Mouse (Mus musculus) limb, embryonic 10.5 days (tissue): ENCODE measurements at regions not wholly inside any gene's neighbourhood (a gene's known extent, or its start where the extent isn't known, plus 50 kb on each side); places are given as distances from the start of the nearest gene placed in this dataset.

Source experiments
- DNase-seq: peaks from one replicate; pipeline ENCODE4 v3.0.0-alpha.2; 2017; ENCODE audit warnings: low spot score
- H3K27ac ChIP-seq: fragments of 300-500 bp; sonication (generic); 2 replicates; pipeline ENCODE4 v1.5.1; 2016; ENCODE audit warnings: mild to moderate bottlenecking
- H3K27me3 ChIP-seq: fragments of 300-500 bp; sonication (generic); 2 replicates; pipeline ENCODE4 v1.6.1; 2016; ENCODE audit warnings: low read depth, mild to moderate bottlenecking; ENCODE audit not compliant: poor library complexity, severe bottlenecking
- H3K36me3 ChIP-seq: fragments of 300-500 bp; sonication (generic); 2 replicates; pipeline ENCODE4 v1.6.1; 2016; ENCODE audit warnings: mild to moderate bottlenecking, moderate library complexity
- H3K4me1 ChIP-seq: fragments of 300-500 bp; sonication (generic); 2 replicates; pipeline ENCODE4 v1.6.1; 2016
- H3K4me3 ChIP-seq: fragments of 300-500 bp; sonication (generic); 2 replicates; pipeline ENCODE4 v1.5.1; 2016; ENCODE audit warnings: mild to moderate bottlenecking, moderate library complexity
- H3K9me3 ChIP-seq: fragments of 300-500 bp; sonication (generic); replicated peaks from 2 replicates; pipeline ENCODE4 v1.6.1; 2016; ENCODE audit warnings: mild to moderate bottlenecking
- WGBS: fragments of 180-500 bp; shearing (Covaris S2); methylation state at CpG from one replicate; pipeline ENCODE4 v1.1.7; 2016; 5-methylcytosine and 5-hydroxymethylcytosine counted together

DNA sequence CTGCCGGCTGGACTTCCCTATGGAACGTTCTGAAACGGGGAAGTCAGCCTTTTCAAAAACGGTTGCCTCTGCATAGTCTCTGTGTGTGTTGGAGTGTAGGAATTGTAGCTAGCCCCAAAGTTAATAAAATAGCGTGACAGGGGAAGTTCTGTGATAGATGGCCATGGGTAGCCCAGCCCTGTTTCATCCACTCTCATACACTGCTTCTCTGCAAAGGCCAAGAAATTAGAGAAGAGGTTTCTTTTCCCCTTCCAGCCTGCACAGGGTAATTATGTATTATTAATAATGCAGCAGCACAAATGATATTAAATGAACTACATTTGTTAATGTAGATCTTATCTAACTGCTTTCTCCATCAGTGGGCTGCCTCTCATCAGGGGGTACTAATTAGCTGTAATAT, 311.4 kb downstream of the Ttll7 start:
- Histone ChIP-seq H3K9me3 (no peaks in the 10 kb centered on the region), H3K27ac (no peak overlapping the region), H3K4me1 (0 out of 2 replicates have a peak, but pooled peaks cover 2% of the 10 kb centered on the region), H3K36me3 (no peaks in the 10 kb centered on the region), H3K27me3 (no peaks in the 10 kb centered on the region), H3K4me3 (no peak overlapping the region)
- WGBS = 91% methylated on average over 5 of the region's 5 CpGs
- no peak for DNase-seq

DNA sequence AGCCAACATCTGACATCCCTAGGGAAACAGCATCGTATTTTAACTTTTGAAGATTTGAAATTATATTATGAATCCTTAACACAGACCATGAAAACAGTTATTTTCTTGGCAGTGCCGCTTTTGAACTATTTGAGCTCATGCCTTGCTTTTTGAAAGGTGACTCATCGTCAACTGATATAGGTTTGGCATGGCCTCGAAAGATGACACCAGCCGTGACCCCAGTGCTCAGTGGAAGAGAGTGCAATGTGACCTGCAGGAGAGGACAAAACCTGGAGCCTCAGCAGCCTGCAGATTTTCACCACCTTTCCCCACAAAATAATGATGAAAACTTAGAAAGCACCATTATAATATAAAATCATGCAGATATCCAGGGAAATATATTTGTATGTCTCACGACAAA, 312.8 kb downstream of the Ttll7 start:
- no peak for DNase-seq
- no peaks in the 10 kb centered on the region for H3K36me3 ChIP-seq
- WGBS = 83% methylated on average over 6 of the region's 6 CpGs
- no peak overlapping the region for H3K27ac ChIP-seq
- H3K9me3 ChIP-seq = no peaks in the 10 kb centered on the region
- peaks cover 5% of the 10 kb centered on the region; the same call in 1 of the 2 replicates for H3K4me1 ChIP-seq
- no peak overlapping the region for H3K4me3 ChIP-seq
- no peaks in the 10 kb centered on the region for H3K27me3 ChIP-seq

DNA sequence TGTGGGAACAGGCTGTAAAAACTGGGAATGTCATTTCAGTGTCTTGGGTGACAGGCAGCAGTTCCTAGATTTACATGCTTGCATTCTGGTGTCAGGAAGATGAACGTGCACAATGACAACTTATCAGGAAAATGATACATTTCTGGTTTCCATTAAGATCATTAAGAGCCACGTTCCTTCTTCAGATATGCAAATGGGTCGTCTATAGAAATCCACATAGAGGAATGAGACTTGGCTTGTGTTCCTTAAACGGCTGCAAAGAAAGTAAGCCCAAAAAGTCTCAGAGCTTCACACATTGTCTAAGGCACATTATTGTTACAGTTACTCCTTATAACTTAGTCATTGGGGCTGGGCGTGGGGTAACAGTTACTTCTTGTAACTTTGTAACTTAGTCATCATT, 314.4 kb downstream of the Ttll7 start:
- H3K4me3 ChIP-seq = no peak overlapping the region
- H3K27ac ChIP-seq = no peak overlapping the region
- 76% methylated on average over 5 of the region's 5 CpGs for WGBS
- H3K9me3 ChIP-seq = no peaks in the 10 kb centered on the region
- peaks cover 5% of the 10 kb centered on the region; the same call in 1 of the 2 replicates for H3K4me1 ChIP-seq
- no peak for DNase-seq
- H3K27me3 ChIP-seq = no peaks in the 10 kb centered on the region
- H3K36me3 ChIP-seq = no peaks in the 10 kb centered on the region

DNA sequence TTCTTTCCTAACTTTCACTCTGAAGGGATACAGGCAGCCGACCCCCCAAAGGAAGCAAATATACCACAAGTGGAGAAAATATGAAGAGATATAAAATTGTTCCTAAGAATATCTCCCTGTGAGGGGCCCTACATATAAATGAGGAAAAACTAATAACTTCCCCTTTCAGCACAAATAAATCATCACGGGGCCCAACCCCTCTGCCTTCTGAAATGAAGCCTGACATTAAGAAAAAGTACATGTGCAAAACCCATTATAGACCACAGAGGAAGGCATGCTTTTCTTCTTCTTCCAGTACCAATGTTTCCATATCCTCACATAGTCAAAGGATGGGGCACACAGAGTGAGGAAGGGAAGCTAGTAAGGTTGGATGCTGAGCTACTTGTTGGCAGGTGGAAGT, 317.0 kb downstream of the Ttll7 start:
- Histone ChIP-seq H3K4me3 (no peak overlapping the region), H3K27me3 (no peaks in the 10 kb centered on the region), H3K9me3 (no peaks in the 10 kb centered on the region), H3K4me1 (peaks cover 5% of the 10 kb centered on the region; the same call in 1 of the 2 replicates), H3K36me3 (no peaks in the 10 kb centered on the region), H3K27ac (no peak overlapping the region)
- WGBS = 90% methylated on average over 2 of the region's 2 CpGs
- no peak for DNase-seq

DNA sequence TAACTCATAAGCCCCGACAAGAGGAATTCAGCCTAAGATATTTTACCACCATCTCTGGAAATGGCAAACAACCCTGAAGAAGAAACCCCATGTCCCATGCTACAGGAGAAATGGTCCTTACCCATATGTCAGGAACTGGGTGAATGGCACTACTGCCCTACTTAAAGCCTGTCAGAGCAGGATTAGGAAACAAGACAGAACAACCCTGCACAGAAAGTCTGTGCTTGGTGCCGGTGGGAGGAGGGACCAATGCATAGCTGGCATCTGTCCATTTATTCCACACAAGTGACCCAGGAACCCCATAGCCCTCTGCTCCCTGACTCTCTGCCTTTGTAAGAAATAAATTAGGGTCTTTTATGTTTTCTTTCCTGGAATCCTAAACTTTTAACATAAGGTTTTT, 317.9 kb downstream of the Ttll7 start:
- H3K9me3 ChIP-seq = no peaks in the 10 kb centered on the region
- 74% methylated on average over 2 of the region's 2 CpGs for WGBS
- peaks cover 5% of the 10 kb centered on the region; the same call in 1 of the 2 replicates for H3K4me1 ChIP-seq

DNA sequence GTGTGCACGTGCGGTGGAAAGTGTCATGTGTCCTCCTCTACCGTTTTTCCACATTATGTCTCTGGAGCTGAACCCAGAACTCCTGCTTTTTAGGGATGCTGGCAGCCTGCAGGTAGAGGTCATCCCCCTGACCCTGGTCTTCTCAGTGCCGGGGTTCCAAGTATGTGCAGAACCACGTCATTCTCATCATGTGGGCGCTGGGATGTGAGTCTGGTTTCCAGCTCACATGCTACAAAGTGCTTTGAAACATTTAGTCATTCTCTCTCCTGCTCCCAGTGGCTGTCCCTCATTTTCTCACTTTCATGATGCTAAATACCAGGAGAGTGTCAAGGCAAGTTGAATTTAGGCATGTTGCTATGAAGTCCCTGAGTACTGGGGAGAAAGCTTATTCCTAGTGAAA, 326.6 kb downstream of the Ttll7 start:
- no peaks in the 10 kb centered on the region for H3K36me3 ChIP-seq
- peaks cover 51% of the 10 kb centered on the region for H3K27me3 ChIP-seq
- peaks cover 27% of the 10 kb centered on the region for H3K4me1 ChIP-seq
- H3K4me3 ChIP-seq = no peak overlapping the region
- no peak for DNase-seq
- 83% methylated on average over 6 of the region's 6 CpGs for WGBS
- no peaks in the 10 kb centered on the region for H3K9me3 ChIP-seq
- H3K27ac ChIP-seq = no peak overlapping the region

More for the DNA sequence above, 317.9 kb downstream of the Ttll7 start:
- H3K36me3 ChIP-seq = no peaks in the 10 kb centered on the region
- H3K27me3 ChIP-seq = no peaks in the 10 kb centered on the region
- H3K27ac ChIP-seq = no peak overlapping the region
- H3K4me3 ChIP-seq = no peak overlapping the region
- no peak for DNase-seq

DNA sequence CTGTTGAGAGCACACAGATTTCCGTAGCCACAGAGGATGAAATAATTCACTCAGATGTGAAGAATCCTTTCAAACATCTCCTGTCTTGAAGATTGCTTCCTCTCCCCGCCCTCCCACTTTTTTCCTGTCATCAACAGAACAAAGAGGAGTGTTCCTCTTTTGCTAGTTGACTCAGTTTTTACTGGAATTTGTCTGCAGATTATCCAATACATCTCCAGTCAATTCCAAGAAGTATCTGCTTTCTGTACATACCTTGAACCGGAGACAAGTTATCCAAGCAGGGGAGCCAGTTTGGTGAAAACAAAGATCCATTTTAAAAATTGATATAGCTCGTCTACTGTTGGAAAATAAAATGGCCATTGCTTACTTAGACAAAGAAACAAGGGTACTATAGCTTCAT, 328.5 kb downstream of the Ttll7 start:
- DNase-seq = no peak
- 63% methylated on average over 4 of the region's 4 CpGs for WGBS
- Histone ChIP-seq H3K4me3 (no peak overlapping the region), H3K4me1 (peaks cover 28% of the 10 kb centered on the region), H3K27me3 (peaks cover 67% of the 10 kb centered on the region), H3K9me3 (no peaks in the 10 kb centered on the region), H3K27ac (no peak overlapping the region), H3K36me3 (no peaks in the 10 kb centered on the region)

DNA sequence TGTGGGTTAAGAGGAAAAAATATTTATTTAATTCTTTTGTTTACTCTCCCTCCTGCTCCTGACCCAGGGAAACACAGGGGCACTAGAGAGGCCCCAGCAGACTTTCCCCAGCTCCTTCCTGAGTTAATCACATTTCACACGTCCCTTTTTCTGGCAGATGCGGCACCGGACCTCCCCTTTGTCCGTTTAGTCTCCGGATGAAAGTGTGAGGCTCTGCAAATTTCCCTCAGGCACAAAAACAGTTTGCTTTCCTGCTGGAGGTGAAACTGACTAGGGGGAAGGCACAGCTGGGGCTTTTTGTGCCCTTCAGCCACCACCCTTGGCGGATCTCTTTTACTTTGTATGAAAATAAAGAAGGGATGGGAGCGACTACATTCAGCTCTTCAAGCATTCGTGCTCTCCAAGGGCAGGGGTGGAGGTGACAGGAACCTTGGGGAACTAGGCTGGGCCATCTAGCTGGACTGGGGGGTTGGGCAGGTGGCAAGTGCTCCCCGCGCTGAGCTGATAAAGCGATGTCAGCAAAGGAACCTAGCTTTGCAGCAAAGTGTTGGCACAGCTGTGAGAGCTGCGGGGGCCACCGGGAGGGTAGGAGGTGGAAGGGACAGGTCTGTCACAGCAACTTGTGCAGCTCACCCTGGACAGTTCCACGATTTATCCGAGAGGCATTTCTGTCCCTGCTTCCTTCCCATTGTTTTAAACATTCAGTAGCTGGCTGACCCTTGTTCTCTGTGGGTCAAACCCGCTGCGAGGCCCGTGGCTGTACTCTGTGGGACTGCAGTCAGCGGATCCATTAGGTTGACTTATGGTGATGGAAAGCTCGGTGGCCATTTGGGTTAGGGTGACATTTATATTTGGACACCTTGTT, 329.6 kb downstream of the Ttll7 start:
- Histone ChIP-seq H3K27me3 (peaks cover 67% of the 10 kb centered on the region), H3K36me3 (no peaks in the 10 kb centered on the region), H3K27ac (peak overlapping the region; percentile 61), H3K9me3 (no peaks in the 10 kb centered on the region), H3K4me1 (peaks cover 23% of the 10 kb centered on the region), H3K4me3 (peak overlapping the region; percentile 41)
- DNase-seq = peak; percentile 60
- 2% methylated on average over 20 of the region's 20 CpGs for WGBS

DNA sequence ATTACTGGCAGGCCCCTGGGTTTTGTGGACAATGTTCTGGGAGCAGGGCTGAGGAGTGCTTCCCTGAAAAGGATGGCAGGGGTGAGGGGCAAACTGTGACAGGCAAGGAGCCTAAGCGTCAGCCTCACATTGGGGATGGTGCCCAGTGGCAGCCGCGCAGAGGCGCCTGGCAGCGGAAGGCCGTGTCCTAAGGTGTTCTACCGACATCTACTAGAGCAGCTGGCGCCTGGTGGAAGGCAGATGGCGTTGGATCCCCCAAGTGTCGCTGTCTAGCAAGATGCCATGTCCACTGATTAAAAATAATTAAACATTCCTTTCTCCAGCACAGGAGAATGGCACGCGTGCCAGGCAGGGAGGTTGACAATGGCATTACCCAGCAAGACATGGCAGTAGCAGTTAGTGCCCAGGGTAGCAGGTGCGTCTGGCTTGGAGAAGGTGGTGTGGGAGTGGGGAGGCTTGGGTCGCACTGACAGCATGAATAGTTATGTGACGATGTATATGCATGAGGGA, 330.3 kb downstream of the Ttll7 start:
- 29% methylated on average over 15 of the region's 15 CpGs for WGBS
- no peaks in the 10 kb centered on the region for H3K9me3 ChIP-seq
- H3K27me3 ChIP-seq = peaks cover 67% of the 10 kb centered on the region
- H3K4me1 ChIP-seq = peaks cover 23% of the 10 kb centered on the region
- H3K27ac ChIP-seq = no peak overlapping the region
- H3K36me3 ChIP-seq = no peaks in the 10 kb centered on the region
- no peak for DNase-seq
- H3K4me3 ChIP-seq = peak overlapping the region; percentile 41

DNA sequence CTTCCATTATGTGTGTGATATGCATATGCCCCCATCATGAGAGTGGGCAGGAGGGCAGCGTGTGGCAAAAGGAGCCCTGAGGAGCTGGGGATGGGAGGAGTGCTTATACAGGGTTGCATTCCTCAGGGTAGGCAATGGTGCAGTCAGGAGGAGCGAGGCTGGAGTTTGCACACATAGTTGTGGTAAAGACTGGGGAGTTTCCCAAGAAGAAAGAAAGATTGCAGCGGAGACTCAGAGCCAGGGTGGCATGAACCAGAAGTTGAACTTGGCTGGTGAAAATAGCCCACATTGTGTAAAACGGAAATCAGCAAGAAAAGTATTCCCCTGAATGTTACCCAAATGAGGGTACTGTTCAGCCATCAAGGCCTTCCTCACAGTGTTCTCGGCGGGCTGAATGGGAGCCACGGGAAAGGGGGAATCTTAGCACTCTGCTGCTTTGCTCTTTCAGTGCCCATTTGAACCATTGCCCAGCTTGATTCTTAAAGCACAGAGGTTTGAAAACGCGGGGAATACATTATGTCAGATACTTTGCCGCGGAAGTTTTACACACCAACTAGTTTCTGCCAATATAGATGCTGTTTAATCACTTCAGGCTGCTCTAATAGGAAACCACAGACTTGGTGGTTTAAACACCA, 331.6 kb downstream of the Ttll7 start:
- DNase-seq = no peak
- Histone ChIP-seq H3K9me3 (no peaks in the 10 kb centered on the region), H3K36me3 (no peaks in the 10 kb centered on the region), H3K27me3 (peaks cover 57% of the 10 kb centered on the region), H3K4me1 (peaks cover 23% of the 10 kb centered on the region), H3K27ac (no peak overlapping the region), H3K4me3 (no peak overlapping the region)
- WGBS = 80% methylated on average over 11 of the region's 11 CpGs

DNA sequence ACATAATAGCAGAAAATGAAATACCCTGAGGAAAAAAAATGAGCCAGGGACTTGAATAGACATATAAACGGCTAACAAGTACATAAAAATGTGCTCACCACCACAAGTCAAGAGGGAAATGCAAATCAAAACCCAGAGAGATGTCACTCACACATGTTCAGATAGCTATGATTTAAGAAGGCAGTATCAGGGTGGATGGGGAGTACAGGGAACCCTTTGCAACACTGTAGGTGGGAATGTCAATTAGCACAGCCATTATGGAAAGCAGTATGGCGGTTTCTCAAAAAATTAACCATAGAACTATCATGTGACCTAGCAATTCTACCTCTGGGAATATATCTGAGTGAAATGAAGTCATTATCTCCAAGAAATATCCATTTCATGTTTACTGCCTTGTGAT, 337.6 kb downstream of the Ttll7 start:
- no peak overlapping the region for H3K4me3 ChIP-seq
- no peak for DNase-seq
- 88% methylated on average over 2 of the region's 2 CpGs for WGBS

DNA sequence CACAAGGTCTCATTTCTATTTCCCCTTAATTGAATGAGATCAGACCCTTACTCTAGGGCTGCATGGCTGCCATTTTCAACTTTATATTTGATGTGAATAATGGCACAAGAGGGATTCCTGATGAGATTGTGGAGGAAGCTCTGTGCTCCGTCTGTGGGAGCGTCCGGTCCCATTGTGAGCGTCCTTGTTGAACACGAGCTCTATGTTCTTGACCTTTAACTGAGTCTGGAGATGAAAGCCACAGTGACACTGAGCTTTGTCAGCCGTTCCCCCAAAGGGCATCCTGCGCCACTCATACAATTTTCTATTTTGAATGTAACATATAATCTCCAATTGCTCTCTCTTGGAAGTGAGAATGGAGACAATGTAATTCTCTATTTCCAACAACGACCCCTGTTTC, 344.5 kb downstream of the Ttll7 start:
- no peaks in the 10 kb centered on the region for H3K4me1 ChIP-seq
- H3K36me3 ChIP-seq = no peaks in the 10 kb centered on the region
- no peaks in the 10 kb centered on the region for H3K9me3 ChIP-seq
- 93% methylated on average over 8 of the region's 8 CpGs for WGBS
- H3K27ac ChIP-seq = no peak overlapping the region
- no peak for DNase-seq
- H3K4me3 ChIP-seq = no peak overlapping the region
- H3K27me3 ChIP-seq = no peaks in the 10 kb centered on the region

More for the DNA sequence above, 337.6 kb downstream of the Ttll7 start:
- H3K27ac ChIP-seq = no peak overlapping the region
- H3K36me3 ChIP-seq = no peaks in the 10 kb centered on the region
- H3K9me3 ChIP-seq = no peaks in the 10 kb centered on the region
- H3K27me3 ChIP-seq = peaks cover 6% of the 10 kb centered on the region
- no peaks in the 10 kb centered on the region for H3K4me1 ChIP-seq

DNA sequence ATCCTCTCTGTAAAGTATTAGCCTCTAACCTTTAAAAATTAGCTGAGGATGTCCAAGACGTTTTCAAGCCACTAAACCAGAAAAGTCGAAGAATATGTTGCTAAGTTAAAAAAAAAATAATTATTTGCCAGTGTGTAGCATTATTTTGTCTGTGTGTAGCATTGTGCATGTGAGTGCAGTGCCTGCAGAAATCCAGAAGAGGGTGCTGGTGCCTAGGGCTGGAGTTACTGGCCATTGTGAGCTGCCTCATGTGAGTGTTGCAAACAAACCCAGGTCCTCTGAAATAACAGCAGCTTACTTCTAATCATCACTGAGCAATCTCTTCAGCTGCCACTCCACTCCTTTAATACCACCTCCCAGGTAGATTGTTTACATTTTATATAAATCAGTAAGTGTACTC, 345.0 kb downstream of the Ttll7 start:
- no peaks in the 10 kb centered on the region for H3K36me3 ChIP-seq
- H3K9me3 ChIP-seq = no peaks in the 10 kb centered on the region
- H3K27ac ChIP-seq = no peak overlapping the region
- H3K4me3 ChIP-seq = no peak overlapping the region
- no peak for DNase-seq
- no peaks in the 10 kb centered on the region for H3K27me3 ChIP-seq
- H3K4me1 ChIP-seq = no peaks in the 10 kb centered on the region
- WGBS = 69% methylated on average over 2 of the region's 2 CpGs
